Mouse (Mus musculus): ENCODE data around the gene Fam241a. TPM values are rescaled to one million over a fixed set of nuclear protein-coding genes. Genes with fewer than 3 reads are reported as not detected.

Gene Fam241a
- polyA plus RNA-seq, 1 experiment = 0.57 TPM

- H3ac ChIP-seq (ENCODE audit: control insufficient read depth, insufficient read length, low read depth) = no peak overlapping the region
- H3K4me3 ChIP-seq (ENCODE audit: insufficient read depth, poor library complexity, severe bottlenecking) = no peak overlapping the region
- H3K36me3 ChIP-seq (ENCODE audit: control insufficient read depth, insufficient read depth) = peaks cover 14% of the 10 kb centered on the region
- TF ChIP-seq MYOG (IDR thresholded peaks at IDR 0.05; ENCODE audit: control insufficient read depth, extremely low read depth, insufficient read length) (no peak), FOSL1 (IDR thresholded peaks at IDR 0.05; ENCODE audit: insufficient read depth, low read length, poor library complexity, severe bottlenecking) (no peak), CEBPB (IDR thresholded peaks at IDR 0.05; ENCODE audit: low read depth) (no peak), MAX (IDR thresholded peaks at IDR 0.05) (no peak), CTCF (IDR thresholded peaks at IDR 0.05; ENCODE audit: control insufficient read depth, insufficient read depth, insufficient read length) (no peak), MYOD1 (IDR thresholded peaks at IDR 0.05; ENCODE audit: control insufficient read depth, insufficient read length, low read depth) (no peak), USF1 (IDR thresholded peaks at IDR 0.05; ENCODE audit: low read depth) (no peak)
- H3K79me3 ChIP-seq (ENCODE audit: low read depth) = peaks cover 20% of the 10 kb centered on the region
- no peaks in the 10 kb centered on the region for H3K27me3 ChIP-seq (ENCODE audit: control insufficient read depth, insufficient read depth, insufficient read length)
- H3K79me2 ChIP-seq (ENCODE audit: control insufficient read depth, insufficient read depth) = peaks cover 46% of the 10 kb centered on the region
Measured at GRCm38 (mm10) chr3:127823886-127824863, 71.9 kb downstream of the Fam241a start.

GRCm38 (mm10) chr3:127821209-127821608 lies 74.9 kb downstream of the Fam241a start:
- Histone ChIP-seq H3ac (ENCODE audit: control insufficient read depth, insufficient read length, low read depth) (no peak overlapping the region), H3K27me3 (ENCODE audit: control insufficient read depth, insufficient read depth, insufficient read length) (no peaks in the 10 kb centered on the region), H3K36me3 (ENCODE audit: control insufficient read depth, insufficient read depth) (peaks cover 14% of the 10 kb centered on the region), H3K79me3 (ENCODE audit: low read depth) (peaks cover 7% of the 10 kb centered on the region), H3K79me2 (ENCODE audit: control insufficient read depth, insufficient read depth) (peaks cover 24% of the 10 kb centered on the region), H3K4me3 (ENCODE audit: insufficient read depth, poor library complexity, severe bottlenecking) (no peak overlapping the region)
- TF ChIP-seq CEBPB (IDR thresholded peaks at IDR 0.05; ENCODE audit: low read depth) (no peak), MAX (IDR thresholded peaks at IDR 0.05) (no peak), CTCF (IDR thresholded peaks at IDR 0.05; ENCODE audit: control insufficient read depth, insufficient read depth, insufficient read length) (no peak), MYOD1 (IDR thresholded peaks at IDR 0.05; ENCODE audit: control insufficient read depth, insufficient read length, low read depth) (no peak), MYOG (IDR thresholded peaks at IDR 0.05; ENCODE audit: control insufficient read depth, extremely low read depth, insufficient read length) (no peak), FOSL1 (IDR thresholded peaks at IDR 0.05; ENCODE audit: insufficient read depth, low read length, poor library complexity, severe bottlenecking) (no peak), USF1 (IDR thresholded peaks at IDR 0.05; ENCODE audit: low read depth) (no peak)

- Histone ChIP-seq H3K27me3 (ENCODE audit: control insufficient read depth, insufficient read depth, insufficient read length) (no peaks in the 10 kb centered on the region), H3K36me3 (ENCODE audit: control insufficient read depth, insufficient read depth) (peaks cover 14% of the 10 kb centered on the region), H3K4me3 (ENCODE audit: insufficient read depth, poor library complexity, severe bottlenecking) (no peak overlapping the region), H3K79me3 (ENCODE audit: low read depth) (peaks cover 7% of the 10 kb centered on the region), H3ac (ENCODE audit: control insufficient read depth, insufficient read length, low read depth) (no peak overlapping the region), H3K79me2 (ENCODE audit: control insufficient read depth, insufficient read depth) (peaks cover 16% of the 10 kb centered on the region)
- TF ChIP-seq MAX (IDR thresholded peaks at IDR 0.05) (no peak), CEBPB (IDR thresholded peaks at IDR 0.05; ENCODE audit: low read depth) (no peak), MYOD1 (IDR thresholded peaks at IDR 0.05; ENCODE audit: control insufficient read depth, insufficient read length, low read depth) (no peak), MYOG (IDR thresholded peaks at IDR 0.05; ENCODE audit: control insufficient read depth, extremely low read depth, insufficient read length) (no peak), CTCF (IDR thresholded peaks at IDR 0.05; ENCODE audit: control insufficient read depth, insufficient read depth, insufficient read length) (no peak), USF1 (IDR thresholded peaks at IDR 0.05; ENCODE audit: low read depth) (no peak), FOSL1 (IDR thresholded peaks at IDR 0.05; ENCODE audit: insufficient read depth, low read length, poor library complexity, severe bottlenecking) (no peak)
Measured at GRCm38 (mm10) chr3:127820400-127820799, 75.7 kb downstream of the Fam241a start.

Other genes starting within 250 kb of the Fam241a start
- 0.60 TPM for gene Alpk1, start 115.8 kb downstream of the Fam241a start, polyA plus RNA-seq (2012; fragmentation: generic; extraction: Trizol)
- 0.18 TPM for gene Tifa, start 106.5 kb downstream of the Fam241a start, polyA plus RNA-seq (2012; fragmentation: generic; extraction: Trizol)
- 13.0 TPM for gene Ap1ar, start 58.8 kb downstream of the Fam241a start, polyA plus RNA-seq (2012; fragmentation: generic; extraction: Trizol)